Mouse (Mus musculus) lung, adult 2 months (tissue): Measurements from ENCODE around the gene Ppp1r14a.

Experiments used
- CTCF ChIP-seq: fragments of 200-500 bp; IDR thresholded peaks from 2 replicates; pipeline ENCODE4 v1.5.1; 2011; ENCODE audit warnings: mild to moderate bottlenecking, low read length, control low read depth; ENCODE audit not compliant: insufficient read depth
- POLR2A ChIP-seq: fragments of 200-500 bp; IDR thresholded peaks from 2 replicates; pipeline ENCODE4 v1.6.1; 2011; ENCODE audit warnings: low read depth, mild to moderate bottlenecking, control low read depth, low read length, borderline replicate concordance; ENCODE audit errors: extremely low read depth

GRCm38 (mm10) chr7:29276715-29277114 lies 12.4 kb upstream of the Ppp1r14a start:
- TF ChIP-seq CTCF = no peak
- no peak for TF ChIP-seq POLR2A
